Mouse (Mus musculus) forelimb bud, embryonic 11.5 days (tissue): ENCODE data around the gene Btrc.
"Not testable (repeated sequence)": the region's sequence is repeated elsewhere in the genome, so short reads cannot be mapped to it uniquely, and the experiment has no call there.

Source experiments
- DNase-seq: peaks from one replicate; pipeline ENCODE4 v3.0.0-alpha.2; 2012; ENCODE audit warnings: low read depth, low spot score

Btrc gene

DNA sequence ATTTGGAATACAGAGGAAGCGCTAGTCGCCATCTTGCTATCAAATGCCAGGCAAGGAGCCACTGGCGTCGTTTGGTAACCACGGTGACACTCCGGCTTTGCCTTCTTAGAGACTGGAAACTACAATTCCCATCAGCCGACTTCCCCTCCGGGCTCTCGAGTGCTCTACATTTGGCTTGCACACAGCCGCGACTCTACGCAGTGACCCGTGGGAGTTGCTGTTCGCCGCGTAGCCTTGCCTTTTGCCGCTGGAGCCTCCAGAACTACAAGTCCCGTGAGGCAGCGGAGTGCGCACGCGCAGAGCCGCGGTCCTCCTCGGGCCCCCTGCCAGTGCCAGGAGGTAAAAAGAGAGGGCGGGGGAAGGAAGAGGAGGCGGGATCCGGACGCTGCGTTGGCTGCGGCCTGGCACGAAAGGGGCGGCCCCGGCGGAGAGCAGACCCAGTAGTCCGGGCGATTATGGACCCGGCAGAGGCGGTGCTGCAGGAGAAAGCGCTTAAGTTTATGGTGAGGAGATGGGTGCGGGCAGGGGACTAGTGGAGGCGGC, at the start of gene Btrc:
Gene Btrc (plus strand): TSS at position 351 of the 543 bp plus-strand sequence.
- DNase-seq, result peak; percentile 100

DNA sequence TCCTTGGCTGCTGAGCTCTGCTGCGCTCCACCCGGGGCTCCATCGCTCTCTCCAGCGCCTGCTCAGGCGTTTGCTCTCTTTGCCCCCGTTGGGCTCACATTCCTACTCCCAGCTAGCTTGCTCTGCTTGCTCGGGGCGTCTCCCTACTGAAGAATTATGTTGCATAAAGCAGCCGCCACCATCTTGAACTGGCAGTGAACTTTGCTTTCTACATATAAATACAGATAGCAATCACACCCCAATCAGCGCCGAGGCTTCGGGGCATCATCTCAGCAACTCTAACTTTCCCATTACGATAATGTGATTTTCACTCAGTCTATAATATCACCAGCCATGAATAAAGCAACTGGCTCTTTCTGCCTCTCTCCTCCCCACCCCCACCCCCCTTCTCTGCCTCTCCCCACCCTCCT, 46.1 kb upstream of the Btrc start:
- no peak for DNase-seq

DNA sequence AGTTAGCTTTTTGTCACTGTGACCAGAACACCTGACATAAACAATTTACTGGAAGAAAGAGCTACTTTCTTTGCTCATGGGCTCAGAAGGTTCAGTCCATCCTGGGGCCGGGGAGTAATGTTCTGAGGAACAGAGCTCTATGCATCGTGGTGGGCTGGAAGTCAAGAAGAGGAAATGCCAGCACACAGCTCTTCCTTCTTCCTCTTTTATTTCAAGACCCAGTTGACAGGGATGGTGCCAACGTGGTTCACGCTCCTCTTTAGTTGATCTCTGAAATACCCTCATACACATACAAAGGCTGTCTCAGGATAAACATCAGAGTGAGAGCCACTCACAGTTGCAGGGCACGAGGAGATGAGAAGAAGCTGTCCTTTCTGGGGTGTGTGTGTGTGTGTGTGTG, 42.5 kb upstream of the Btrc start:
- DNase-seq, result no peak

DNA sequence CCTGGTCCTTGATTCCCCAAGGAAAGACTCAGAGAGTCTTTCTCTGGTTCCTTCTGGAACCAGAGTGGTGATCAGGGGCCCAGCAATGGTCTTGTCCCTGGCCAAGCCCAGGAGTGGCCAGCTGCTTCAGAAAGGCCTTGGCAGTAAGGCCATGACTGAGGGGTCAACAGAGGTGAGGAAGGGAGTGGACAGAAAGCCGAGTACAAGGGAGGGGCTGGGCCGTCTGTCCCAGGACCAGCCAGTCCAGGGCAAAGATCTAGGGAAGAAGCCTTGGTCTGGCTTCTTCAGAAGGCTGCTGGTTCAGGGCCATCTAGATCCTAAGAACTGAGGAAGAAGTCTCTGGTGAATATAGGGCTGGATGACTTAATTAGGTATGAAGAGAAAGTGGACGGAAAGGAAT, 34.5 kb upstream of the Btrc start:
- no peak for DNase-seq

DNA sequence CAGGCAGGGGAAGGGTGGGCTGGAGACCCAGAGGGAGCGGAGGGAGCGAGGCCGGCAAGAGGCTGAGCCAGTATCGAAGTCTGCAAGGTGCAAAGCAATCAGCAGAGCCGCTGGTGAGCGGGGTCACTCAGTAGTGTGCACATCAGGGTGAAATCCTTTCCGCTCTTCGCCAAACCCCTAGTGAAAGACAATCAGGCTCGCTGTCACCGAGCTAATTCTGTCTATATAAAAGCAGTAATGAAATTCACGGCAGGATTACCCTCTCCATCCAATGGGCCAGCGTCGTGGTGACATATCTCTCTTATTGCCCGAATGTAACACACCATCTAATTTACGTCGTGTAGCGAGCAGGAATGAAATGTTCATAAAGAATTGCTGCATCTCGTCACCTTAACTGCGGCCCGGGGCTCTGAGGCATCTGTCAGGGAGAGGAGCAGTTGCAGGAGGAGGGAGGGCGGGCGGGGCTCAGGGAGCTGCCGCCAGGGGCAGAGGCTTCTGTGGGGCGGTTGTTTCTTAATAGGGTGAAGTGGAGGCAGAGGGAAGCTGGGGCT, 33.7 kb upstream of the Btrc start:
- no peak for DNase-seq

DNA sequence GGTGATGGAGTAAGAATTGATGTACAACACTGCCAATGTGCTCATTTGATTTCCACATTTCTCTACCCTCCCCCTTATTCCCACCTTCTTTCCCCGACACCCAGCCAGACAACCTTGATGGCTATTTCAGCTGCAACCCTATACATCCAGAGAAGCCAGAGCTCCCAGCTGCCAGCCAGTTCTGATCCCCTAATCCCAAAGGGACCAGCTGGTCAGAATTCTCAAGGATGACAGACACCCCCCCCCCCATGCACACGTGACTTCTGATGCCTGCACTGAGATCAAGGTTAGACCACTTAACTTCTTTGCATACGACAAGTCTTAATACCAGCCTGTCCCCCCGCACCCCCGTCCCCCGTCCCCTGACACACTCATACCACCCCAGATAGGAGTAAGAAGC, 26.8 kb upstream of the Btrc start:
- DNase-seq, result no peak

DNA sequence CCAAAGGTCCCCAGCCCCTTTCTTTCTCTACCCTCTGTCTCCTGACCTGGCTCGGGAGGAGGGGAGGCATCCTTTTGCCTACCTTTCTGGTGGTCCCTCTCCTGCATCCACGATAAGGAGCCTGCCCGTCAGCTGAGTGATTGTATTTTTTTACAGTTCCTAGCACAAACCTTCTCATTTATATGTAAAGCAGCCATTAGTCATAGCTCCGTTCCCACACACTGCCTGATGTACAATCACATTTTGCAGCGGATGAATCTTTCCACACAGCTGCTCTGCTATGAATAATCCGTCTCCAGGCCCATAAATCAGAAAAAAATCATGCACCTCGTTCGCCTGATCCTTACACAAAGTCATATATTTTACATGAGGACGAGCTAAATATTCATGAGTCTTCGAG, 25.4 kb upstream of the Btrc start:
- DNase-seq, result no peak

DNA sequence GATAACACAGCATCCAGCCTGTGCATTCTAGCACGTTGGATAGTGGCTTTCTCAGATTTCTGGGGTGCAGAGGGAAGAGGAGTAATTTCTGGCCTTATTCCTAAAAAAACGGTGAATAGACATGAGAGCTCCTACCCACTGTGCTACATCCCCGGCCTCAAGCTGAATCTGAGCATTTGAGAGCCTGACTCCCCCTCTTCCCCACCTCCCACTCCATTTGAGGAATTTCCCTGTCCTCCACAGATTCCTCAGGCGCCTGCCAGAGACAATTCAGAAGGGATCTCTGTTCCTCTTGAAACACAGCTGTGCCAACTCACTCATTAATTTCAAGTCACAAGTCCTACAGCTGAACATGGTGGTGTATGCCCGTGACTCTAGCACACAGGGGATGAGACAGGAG, 19.6 kb upstream of the Btrc start:
- no peak for DNase-seq

DNA sequence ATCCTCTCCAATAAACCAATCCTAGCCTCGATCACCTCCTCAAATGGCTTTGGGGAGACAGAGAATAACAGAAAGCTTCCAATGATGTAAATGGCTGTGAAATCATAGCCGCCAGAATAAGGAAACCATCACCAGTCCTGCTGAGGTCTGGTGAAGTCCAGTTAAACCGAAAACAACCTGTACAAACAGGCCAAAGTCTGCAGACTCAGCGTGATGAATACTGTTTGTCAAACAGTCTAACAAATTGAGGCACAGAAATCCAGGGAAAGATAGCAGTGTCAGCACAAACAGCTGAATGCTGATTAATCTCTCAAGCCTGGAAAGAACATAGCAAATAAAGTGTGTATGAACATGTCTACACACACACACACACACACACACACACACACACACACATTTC, 15.3 kb upstream of the Btrc start:
- no peak for DNase-seq

DNA sequence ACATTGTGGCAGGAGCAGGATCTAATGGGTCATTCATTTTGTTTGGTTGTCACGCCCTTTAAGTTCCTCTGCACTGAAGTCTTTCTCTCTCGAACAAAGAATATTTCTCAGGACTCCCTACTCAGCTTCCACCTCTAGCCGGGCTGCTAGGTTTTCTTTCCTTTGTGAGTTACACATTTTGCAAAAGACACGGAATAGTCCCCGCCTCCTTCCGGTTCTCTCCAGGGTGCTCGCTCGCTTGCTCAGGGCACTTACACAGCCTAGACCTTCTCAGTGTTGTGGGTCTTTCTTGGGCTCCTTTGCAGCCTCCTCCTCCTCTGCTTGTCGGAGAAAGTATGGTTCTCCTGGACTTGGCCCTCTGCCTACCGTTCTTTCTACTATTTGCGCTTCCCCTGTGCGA, 13.1 kb upstream of the Btrc start:
- DNase-seq, result no peak

DNA sequence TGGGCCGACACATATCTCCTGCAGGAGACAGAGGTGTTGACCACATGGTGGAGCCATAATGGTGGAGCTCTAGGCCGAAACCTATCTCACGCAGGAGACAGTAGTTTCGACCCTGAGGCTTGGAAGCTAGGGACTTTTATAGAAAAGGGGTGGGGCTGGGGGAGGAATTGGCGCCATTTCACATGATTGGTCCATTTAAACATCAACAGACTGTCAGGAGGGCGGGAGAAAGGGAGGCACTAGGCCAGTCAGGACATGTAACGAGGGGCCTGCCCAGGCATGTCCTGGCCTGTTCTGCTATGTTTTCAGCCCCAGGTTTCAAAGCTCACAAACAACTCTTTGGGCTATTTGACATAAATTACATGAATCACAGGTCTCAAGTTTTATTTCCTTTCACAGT, 10.8 kb upstream of the Btrc start:
- not testable (repeated sequence) for DNase-seq

DNA sequence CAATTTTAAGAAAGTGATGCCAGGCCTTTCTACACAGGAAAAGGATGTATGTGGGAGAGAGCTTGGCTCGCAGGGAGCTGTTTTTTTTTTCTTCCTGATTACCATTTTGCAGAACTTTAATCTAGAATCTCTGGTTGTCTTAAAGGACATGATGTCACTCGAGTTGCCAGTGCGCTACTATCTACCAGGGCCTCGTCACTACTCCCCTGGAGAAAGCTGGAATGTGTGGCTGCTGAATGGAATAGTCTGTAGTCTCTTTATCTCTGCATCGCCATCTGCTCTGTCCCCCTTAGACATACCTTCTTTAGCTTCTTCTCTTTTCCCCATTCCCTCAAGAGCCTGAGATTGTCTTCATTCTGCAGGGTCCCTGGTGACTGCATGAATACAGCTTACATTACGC, 7.9 kb upstream of the Btrc start:
- no peak for DNase-seq

DNA sequence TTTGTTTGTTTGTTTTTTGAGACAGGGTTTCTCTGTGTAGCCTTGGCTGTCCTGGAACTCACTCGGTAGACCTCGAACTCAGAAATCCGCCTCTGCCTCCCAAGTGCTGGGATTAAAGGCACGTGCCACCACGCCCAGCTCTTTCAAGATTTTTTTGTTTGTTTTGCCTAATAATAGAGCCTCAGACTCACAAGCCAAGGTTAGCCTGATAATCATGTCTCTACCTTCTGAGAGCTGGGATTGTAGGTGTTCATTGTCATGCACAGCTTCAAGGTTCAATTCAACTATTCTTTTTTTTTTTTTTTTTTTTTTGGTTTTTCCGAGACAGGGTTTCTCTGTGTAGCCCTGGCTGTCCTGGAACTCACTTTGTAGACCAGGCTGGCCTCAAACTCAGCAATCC, 6.7 kb upstream of the Btrc start:
- not testable (repeated sequence) for DNase-seq

DNA sequence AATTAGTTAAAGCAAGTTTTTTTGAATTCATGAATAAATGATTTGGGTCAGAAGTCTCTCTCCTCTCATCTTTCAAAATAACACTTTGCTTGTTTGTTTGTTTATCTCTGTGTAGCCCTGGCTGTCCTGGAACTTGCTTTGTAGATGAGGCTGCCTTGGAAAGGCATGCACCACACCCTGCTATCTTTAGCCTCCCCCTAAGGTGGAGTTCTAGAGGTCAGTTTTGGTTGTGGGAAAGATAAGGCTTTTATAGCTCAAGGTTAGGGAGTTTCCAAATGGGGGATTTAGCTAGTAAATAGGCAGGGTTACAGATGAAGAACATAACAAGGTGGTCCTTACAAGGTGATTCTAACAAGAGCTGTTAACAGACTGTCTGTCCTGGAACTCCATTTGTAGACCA, 3.0 kb upstream of the Btrc start:
- DNase-seq, result no peak

DNA sequence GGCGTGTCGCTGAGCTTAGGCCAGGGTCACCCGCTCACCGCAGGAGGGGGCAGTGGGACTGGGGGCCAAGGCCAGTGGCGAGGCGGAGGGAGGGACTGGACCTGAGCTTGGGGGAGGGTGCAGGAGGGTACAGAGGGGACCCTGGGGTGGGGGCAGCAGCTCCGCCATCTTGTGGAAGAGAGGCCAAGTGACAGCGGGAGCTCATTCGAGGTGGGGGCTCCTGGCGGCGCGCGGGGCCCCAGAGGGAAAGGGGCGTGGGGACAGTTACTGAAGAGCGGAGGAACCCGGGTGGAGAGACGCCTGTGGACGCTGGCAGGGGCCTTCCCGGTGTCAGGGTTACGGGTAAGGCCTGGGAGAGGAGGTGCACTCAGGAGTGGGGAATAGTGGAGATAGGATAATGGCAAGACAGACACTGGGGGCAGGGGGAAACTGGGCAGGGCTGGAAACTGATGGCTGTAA, 428 bp downstream of the Btrc start:
- no peak for DNase-seq

DNA sequence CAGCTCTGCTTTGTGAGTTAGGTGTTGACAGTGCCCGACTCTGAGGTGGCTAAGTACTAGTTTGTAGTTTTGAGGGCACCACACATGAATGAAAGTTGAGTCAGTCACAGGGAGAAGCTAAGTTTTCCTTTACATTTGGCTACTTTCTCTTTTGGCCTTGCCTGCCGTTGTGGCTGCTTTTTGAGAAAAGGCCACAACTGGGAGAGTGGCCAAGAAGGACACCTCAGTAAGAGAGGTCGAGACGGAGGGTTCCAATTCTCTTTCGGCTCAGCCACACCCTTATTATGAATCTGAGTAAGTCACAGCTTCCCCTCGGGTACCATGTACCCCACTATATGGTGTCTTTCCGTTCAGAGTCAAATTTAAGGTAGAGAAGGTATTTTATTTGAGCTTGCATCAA, 3.1 kb downstream of the Btrc start:
- DNase-seq, result no peak

DNA sequence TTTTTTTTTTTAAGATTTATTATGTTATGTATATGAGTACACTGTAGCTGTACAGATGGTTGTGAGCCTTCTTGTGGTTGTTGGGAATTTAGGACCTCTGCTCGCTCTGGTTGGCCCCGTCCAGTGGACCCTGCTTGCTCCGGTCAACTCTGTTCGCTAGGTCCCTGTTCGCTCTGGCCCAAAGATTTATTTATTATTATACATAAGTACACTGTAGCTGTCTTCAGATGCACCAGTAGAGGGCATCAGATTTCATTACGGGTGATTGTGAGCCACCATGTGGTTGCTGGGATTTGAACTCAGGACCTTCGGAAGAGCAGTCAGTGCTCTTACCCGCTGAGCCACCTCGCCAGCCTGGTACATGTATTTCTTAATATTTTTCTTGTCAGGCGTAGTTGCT, 21.3 kb downstream of the Btrc start:
- not testable (repeated sequence) for DNase-seq

DNA sequence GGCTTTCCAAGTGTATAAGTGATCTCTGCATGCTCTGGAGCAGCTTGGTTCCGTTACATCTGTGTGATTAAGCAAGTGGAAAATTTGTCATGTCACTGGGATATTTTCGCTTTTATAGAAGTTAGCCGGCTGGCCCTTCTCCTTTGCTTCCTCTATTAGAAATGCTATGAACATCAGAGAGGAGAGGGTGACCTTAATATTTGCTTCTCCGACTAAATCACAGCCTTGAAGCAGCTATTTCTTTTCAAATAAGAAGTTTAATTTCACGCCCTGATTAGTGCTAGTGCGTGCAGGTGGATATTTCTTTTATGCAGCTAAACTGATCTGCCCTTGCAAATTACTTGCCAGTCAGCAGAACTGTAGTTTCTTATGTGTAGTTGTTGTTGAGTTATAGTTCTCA, 25.0 kb downstream of the Btrc start:
- no peak for DNase-seq

DNA sequence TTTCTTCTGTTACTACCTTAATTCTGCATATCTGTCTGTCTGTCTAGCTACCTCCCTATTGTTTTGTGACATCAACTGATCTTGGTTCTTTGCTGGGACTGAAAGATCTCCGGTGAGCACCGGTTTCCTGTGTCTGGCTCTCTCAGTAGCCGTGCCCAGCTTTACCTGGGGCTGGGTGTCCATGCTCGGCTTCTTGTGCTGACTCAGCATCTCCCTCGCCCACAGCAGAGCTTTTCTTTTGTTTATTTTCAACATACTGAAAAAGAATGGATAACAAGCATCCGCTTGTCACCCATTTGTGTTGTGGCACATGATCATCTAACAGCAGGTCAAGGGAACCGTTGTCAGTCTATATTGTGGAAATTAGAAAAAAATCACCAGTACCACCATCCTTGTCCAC, 30.5 kb downstream of the Btrc start:
- DNase-seq, result no peak

DNA sequence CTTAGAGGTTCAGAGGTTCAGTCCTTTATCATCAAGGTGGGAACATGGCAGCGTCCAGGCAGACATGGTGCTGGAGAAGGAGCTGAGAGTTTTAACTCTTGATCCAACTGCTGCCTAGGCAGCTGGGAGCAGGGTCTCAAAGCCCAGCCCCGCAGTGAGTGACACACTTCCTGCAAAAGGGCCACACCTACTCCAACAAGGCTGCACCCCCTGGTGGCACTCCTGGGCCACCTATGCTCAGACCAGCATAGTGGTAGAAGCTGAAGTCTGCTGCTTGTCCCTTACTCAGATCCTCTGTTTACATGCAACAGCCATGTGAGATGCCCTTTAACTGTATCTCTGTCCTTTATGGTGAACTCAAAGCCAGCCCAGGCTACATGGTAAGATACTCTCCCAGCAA, 47.5 kb downstream of the Btrc start:
- no peak for DNase-seq

DNA sequence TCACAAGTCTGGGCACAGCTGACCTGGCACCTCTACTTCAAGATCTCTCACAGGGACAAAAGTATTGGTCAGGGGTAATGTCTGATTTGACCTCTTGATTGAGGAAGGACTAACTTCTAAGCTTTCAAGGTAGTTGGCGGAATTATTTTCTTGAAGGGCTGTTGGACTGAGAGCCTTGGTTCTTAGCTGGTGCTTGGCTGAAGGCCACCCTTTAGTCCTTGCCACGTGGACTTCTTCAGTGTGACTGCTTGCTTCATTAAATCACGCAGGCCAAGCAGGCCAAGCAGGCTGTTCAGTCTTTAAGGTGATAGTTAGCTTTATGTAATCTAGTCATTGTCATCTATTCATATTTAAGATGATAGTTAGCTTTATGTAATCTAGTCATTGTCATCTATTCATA, 49.2 kb downstream of the Btrc start:
- no peak for DNase-seq

DNA sequence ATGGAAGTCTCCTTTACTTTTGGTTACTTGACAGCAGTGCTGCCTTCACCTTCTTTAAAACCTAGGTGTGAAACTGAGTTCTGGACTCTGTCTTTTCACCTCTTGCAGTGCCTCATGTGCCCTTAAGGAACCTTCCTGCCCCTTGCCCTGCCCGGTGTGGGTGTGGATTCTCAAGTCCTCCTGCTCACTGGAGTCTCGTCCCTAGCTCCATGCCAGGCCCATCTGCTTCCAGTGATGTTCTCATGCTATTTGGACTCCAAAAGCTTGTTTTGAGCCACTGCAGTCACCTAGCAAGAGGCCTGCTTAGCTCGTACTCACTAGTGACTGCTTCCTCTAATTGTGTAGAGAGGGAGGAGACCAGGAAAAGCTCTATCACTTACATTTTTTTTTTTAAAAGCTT, 50.4 kb downstream of the Btrc start:
- DNase-seq, result no peak

DNA sequence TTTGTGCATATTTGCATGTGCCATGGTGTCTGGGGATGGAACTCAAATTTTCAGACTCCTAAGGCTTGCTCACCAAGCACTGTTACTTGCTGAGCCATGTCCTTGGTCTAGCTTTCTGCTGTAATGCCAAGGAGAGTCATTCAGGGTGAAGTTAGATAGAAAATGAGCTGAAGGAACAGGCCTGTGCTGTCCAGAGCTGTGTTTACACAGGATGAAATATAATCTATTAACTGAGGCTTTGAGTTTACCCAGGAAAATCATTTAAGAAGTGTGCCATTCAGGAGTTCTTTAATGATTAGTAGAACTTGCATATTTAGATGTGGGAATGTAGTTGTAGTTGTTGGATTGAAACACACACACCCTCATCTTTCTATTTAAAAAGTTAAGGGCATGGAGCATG, 54.1 kb downstream of the Btrc start:
- DNase-seq, result no peak

DNA sequence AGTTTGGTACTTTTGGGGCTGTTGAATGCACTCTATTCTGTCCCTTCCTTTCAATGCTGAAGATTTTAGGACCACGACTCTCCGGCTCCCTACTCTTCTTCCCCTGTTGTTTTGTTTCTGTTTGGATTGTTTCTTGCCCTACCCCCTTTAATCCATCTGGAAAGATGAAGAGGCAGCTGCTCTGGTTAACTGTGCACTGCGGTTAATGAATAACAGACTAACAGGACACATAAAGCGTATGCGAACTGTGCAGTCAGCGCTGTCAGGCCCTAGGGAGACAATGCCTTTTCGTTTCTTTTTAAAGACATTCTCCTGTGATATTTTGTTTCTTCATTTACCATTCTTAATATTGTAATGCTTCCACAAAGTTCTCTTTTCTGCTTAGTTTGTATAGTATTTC, 58.7 kb downstream of the Btrc start:
- DNase-seq, result peak; percentile 59
